Mouse (Mus musculus): Measurements from ENCODE around the gene Kcnk15.

- TF ChIP-seq CTCF (IDR thresholded peaks at IDR 0.05; ENCODE audit: low read depth), result no peak
- TF ChIP-seq EP300 (IDR thresholded peaks at IDR 0.05; ENCODE audit: low read depth), result no peak
These were observed 36.0 kb downstream of the Kcnk15 start for GRCm38 (mm10) chr2:163889411-163889810.
